Mouse (Mus musculus): ENCODE measurements around the gene Hoxb3. TPM values are rescaled to one million over a fixed set of nuclear protein-coding genes. Genes with fewer than 3 reads are reported as not detected.

The Hoxb3 gene
- polyA plus RNA-seq, 1 experiment: not detected

DNA sequence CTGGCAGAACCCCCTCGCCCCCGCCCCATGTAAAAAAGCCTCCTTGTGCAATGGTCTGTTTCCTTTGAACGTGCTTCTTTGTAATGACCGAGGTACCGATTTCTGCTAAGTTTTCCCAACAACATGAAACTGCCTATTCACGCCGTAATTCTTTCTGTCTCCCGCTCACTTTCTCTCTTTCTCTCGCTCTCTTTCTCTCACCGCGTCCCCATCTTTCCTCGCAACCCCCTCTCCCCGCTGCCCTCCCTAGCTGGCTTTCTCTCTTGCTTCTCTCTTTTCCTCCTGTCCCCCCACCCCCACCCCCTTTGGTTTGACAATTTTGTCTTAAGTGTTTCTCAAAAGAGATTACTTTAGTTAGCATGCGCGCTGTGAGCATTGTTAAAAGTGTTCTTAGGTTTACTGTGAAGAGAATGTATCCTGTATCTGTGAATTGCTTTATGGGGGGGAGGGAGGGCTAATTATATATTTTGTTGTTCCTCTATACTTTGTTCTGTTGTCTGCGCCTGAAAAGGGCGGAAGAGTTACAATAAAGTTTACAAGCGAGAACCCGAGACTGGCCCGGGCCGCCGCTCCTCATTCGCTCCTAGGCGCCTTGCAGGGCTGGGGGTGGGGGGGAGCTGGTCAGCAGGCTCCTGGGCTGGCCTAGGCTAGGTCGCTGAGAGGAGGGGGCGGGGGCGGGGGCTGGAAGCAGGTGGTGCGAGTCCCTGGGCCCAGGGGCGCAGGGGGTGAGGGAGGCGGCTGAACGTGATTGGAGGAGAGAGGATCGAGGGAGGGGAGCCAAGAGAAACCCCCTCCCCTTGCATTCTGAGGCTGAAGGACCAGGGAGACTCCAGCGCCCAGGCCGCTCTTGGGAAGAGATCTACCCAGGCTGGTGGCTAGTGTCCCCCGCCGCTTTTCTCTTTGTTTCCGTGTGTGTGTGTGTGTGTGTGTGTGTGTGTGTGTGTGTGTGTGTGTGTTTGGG is 38.1 kb upstream of the Hoxb3 start:
- no peak for TF ChIP-seq GATA1 (IDR thresholded peaks at IDR 0.05; ENCODE audit: low read length)

DNA sequence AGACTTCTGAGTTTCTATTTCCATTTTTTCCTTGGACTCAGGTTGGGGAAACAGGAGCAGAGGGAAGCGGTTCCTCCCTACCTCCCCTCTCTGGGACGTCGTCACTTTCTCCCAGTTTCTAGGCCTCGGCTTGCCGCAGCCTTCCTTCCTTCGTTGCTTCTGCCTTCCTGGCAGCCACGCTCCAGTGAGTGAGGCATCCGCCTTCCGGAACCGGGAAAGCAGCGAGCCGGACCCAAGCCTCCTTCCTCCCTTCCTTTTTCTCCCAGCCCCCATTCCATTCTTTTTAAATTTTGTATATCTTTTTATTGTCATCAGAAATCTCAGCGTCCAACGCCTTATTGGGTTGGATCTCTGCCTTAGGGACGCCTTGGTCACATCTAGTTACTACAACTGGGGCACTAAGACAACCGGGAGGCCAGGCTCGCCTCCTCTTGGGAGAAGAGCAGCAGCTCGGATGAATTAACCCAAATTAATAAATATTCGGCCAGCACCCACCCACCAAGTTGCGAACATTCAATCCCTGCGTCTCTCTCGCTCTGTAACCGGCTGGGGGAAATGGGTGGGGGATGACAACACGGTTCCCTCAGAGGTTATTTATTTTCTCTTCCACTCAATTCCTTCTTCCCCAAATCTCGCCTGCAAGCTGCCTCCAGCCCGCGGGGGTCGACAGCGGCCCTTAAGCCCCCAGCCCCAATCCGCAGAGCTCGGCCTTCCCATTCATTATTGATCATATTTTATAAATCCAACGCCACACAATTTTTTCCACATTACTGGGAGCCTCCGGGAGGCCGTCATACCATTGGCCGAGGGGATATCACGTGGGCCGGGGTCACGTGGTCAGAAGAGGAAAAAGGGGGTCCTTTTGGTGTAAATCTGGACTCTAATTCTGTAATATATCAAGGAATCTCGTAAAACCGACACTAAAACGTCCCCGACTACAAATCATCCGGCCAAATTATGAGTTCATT is 37.1 kb upstream of the Hoxb3 start, which contains the start of gene Hoxb7:
Hoxb7 (plus strand) TSS at position 853 of the 968 bp plus-strand sequence.
- no peak for TF ChIP-seq GATA1 (IDR thresholded peaks at IDR 0.05; ENCODE audit: low read length)

DNA sequence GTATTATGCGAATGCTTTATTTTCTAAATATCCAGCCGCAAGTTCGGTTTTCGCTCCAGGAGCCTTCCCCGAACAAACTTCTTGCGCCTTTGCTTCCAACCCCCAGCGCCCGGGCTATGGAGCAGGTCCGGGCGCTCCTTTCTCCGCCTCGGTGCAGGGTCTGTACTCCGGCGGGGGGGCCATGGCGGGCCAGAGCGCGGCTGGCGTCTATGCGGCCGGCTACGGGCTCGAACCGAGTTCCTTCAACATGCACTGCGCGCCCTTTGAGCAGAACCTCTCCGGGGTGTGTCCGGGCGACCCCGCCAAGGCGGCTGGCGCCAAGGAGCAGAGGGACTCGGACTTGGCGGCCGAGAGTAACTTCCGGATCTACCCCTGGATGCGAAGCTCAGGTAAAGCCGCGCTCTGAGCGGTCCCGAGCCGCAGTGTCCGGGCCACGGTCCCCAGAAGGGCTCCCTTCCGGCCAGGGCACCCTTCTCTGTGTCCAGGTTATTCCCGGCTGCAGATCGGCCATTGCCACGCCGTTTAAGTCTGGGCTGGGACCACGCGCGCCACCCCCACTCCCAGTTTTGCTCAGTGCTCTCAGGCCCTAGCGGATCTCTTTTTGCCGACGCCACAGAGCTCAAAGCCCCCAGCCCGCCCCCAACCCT is 36.3 kb upstream of the Hoxb3 start:
- TF ChIP-seq GATA1 (IDR thresholded peaks at IDR 0.05; ENCODE audit: low read length): no peak

DNA sequence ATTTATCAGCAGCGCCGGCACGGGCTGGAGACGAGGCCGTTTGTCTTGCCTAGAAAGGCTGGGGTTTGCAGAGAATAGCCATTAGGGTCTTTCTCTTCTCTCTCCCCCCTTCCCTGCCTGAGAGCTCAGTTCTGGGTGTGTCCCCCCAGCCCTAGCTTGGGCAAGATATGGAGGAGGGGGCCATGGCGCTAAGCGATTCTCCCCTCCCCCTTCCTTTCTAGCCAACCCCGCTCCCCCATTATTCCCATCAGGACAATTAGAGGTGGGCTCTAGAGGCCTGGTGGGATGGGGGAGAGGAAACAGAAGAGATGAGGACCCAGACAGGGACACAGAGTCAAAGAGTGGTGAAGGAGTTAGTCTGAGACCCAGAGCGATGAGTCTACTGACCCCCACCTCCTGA is 35.7 kb upstream of the Hoxb3 start:
- no peak for TF ChIP-seq GATA1 (IDR thresholded peaks at IDR 0.05; ENCODE audit: low read length)

DNA sequence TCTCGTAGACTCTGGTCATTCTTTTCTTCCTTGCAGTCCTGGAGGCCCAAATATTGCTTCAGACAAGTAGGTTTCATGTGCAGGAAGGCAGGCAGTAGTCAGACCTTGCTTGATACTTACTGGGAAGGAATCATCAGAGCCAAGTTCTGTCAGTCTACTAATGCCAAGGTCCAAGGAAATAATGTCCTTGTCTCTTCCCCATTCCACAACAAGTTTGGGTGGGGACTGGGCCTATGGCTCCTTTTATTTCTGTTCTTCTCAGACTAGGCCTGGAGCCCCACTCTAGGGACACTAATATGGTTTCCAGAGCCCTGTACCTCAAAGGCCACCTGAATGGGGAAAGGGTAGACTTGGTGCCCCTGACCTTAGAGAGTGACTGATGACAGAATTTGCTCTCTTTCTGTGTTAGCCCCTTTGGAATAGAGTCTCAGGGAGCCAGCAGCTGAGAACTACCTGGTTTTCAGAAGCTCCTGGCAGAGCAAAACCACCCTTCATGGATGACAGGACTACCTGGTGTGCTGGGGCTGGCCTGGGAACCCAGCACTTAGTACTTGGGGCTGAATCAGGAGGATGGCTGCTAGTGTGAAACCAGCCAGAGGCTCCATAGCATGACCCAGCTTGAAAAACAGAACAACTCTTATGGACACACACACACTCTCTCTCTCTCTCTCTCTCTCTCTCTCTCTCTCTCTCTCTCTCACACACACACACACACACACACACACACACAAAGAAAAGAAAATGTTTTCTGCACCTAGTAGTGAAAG is 34.5 kb upstream of the Hoxb3 start:
- TF ChIP-seq GATA1 (IDR thresholded peaks at IDR 0.05; ENCODE audit: low read length): no peak

DNA sequence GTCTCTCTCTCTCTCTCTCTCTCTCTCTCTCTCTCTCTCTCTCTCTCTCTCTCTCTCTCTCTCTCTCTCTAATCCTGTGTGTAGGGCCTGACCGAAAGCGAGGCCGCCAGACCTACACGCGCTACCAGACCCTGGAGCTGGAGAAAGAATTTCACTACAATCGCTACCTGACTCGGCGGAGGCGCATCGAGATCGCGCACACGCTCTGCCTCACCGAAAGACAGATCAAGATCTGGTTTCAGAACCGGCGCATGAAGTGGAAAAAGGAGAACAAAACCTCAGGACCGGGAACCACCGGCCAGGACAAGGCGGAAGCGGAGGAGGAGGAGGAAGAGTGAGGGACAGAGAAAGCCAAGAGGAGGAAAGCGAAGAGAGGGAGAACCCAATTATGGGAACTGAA is 33.8 kb upstream of the Hoxb3 start:
- no peak for TF ChIP-seq GATA1 (IDR thresholded peaks at IDR 0.05; ENCODE audit: low read length)

DNA sequence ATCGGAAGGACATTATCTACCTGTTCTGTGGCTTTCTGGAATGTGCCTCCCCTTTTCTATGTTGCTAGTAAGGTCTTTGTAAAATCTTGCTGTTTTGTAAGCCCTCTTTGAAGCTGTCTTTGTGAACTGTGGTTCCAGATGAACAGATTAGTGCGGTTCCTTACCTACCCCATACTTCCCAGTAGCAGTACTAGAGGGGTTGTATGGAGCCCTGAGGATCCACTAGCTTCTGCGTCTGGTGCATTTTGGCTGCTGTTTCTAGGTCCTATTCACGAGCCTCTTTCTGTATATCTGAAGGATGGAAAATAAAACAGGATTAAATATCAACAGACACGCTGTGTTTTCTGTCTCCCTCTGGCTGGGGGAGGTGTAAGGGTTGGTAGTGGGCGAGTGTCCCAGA is 33.3 kb upstream of the Hoxb3 start:
- TF ChIP-seq GATA1 (IDR thresholded peaks at IDR 0.05; ENCODE audit: low read length): no peak

DNA sequence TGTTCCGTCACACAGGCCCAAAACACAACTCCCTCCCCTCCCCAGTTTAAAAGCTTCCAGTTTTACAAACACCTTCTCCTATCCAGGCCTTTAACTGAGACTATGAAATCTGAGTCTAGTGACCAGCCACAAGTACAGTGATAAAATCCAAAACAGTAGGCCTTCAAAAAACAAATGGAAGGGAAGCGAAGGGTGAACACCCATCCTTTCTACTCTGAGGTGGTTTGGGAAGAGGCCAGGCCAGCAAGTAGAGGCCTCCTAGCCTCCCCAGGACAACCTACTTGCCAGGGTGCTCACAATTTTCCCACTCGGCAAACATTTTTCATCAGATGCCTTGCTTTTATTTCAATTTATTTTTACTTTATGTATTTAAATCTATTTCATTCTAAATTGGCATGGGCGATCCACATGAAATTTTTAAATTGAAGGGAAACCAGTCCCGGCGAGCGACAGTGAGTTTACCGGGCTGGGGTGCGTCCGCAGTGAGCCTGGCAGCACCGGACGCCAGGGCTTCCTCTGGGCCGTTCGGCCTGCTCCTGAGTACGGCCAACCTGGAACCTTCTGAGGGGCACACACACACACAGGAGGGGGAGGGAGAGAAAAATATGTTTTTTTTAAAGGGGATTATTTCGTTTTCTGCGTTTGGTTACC is 32.3 kb upstream of the Hoxb3 start:
- TF ChIP-seq GATA1 (IDR thresholded peaks at IDR 0.05; ENCODE audit: low read length): no peak

DNA sequence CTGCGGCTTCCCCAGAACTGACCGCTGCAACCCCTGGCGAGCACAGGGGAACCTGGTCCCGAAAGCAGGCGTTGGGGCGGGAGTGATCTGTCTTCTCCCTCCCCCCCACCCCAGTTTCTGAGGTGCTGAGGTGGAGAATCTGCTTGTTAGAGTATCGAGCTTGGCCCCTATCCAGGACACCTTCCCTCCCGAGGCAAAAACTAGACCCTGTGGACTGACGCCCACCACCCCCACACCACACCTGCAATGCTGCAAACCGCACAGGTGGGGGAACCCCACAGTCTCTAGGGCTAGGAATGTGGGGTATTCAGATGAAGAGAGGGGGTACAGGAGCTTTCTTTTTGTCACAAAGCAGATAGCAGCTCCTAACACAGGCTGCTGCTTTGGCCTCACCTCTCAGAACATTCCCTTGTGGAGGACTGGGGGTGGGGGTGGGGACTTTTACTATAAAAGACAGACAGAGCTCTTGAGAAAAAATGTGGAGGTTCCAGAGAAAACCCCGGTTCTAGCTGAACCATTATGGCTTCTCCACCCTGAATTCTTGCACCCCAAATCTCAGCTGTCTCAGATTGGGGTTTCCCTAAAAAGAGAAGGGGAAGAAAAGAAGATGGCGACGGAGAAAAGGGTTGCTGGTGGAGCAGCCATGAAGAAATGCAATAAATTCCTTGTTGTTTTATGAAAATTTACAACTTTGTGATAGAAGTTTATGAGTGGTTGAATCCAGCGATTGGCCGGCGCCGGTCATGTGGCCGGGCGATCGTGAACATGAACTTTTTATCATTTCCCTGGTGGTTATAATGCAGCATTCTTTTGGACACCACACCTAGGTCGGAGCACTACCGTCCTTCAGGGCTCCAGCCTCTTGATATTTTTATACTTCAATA is 31.2 kb upstream of the Hoxb3 start, which contains the start of gene Hoxb6:
Hoxb6 (plus strand) TSS at position 796 of the 884 bp plus-strand sequence.
- TF ChIP-seq GATA1 (IDR thresholded peaks at IDR 0.05; ENCODE audit: low read length): no peak

DNA sequence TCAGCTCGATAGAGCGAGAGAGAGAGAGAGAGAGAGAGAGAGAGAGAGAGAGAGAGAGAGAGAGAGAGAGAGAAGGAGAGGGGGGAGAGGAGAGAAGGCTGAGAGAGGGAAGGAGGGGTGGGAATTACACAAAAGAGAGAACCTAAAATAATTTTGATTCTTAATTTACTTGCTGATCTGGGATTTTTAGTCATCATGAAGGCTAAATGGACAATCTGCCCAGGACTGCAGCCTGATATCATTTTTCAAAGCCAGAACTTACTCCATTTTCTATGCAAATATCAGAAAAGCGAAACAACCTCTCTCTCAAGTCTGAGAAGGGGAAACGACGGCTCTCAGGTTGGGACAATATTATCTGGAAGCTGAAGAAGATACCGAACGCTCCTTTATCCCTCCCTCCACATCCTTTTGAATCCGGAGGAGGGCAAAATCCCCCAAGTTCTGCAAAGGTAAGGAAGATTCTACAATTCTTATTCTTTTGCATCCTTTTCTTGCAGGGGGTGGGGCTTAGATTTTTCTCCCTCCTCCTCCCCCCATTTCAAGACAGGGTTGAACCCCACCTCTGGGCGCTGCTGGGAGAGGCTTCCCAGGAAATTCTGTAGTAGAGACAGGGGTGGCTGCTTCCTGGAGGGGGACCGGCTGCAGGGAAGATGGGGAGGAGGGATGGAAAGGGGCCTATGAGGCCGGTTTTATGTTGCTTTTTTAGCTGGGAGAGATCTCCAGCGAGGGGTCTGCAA is 30.4 kb upstream of the Hoxb3 start:
- TF ChIP-seq GATA1 (IDR thresholded peaks at IDR 0.05; ENCODE audit: low read length): no peak

DNA sequence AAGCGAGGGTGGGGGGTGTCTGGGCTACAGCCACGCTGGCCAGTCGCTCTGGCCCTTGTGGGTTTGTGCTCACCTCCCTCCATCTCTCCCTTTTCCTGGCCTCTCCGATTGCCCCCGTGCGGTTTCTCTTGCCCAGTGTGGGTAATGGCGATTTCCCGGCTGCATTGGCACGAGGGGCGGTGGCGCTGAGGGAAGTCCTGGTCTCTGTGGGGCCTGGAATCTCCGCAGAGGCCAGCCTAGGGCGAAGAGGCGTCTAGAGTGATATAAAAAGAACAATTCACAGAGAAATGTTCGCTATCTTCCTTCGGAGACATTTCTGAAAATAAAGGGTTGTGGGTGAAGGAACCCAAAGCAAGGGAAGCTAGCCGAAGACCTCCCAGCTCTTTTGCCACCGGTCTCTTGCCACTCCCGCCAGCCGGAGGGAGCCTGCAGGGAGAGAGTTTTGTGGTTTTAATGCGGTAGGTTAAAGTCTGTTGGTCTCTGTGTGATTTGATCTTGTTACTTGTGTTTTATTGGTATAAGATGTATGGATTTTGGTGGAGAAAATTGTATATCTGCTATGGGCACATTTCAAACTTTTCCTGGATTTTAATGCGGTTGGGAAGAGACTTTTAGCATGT is 29.7 kb upstream of the Hoxb3 start:
- no peak for TF ChIP-seq GATA1 (IDR thresholded peaks at IDR 0.05; ENCODE audit: low read length)

Data from G1E-ER4 (cell line).